Mouse (Mus musculus) forebrain, embryonic 16.5 days (tissue): ENCODE data around the gene Spint4. TPM values are rescaled to one million over a fixed set of nuclear protein-coding genes. Genes with fewer than 3 reads are reported as not detected.

Experiments used
- ATAC-seq: fragments of 200-750 bp; cut with Nextera tagmentation; 2 replicates; pipeline ENCODE4 v1.8.0; 2017; ENCODE audit warnings: mild to moderate bottlenecking, moderate library complexity
- H3K27ac ChIP-seq: fragments of 300-500 bp; sonication (generic); 2 replicates; pipeline ENCODE4 v1.5.1; 2014; ENCODE audit warnings: low read length, control low read depth
- H3K27me3 ChIP-seq: fragments of 300-500 bp; sonication (generic); replicated peaks from 2 replicates; pipeline ENCODE4 v1.6.1; 2014; ENCODE audit warnings: low read length; ENCODE audit not compliant: control insufficient read depth, insufficient read depth
- H3K36me3 ChIP-seq: fragments of 300-500 bp; sonication (generic); 2 replicates; pipeline ENCODE4 v1.6.1; 2014; ENCODE audit not compliant: control insufficient read depth, insufficient read depth
- H3K4me1 ChIP-seq: fragments of 300-500 bp; sonication (generic); replicated peaks from 2 replicates; pipeline ENCODE4 v1.6.1; 2014; ENCODE audit warnings: low read length; ENCODE audit not compliant: control insufficient read depth, insufficient read depth
- H3K4me2 ChIP-seq: fragments of 300-500 bp; sonication (generic); 2 replicates; pipeline ENCODE4 v1.6.1; 2014; ENCODE audit warnings: mild to moderate bottlenecking, low read length, control low read depth
- H3K4me3 ChIP-seq: fragments of 300-500 bp; sonication (generic); replicated peaks from 2 replicates; pipeline ENCODE4 v1.5.1; 2014; ENCODE audit warnings: mild to moderate bottlenecking, low read length, control low read depth
- H3K9ac ChIP-seq: fragments of 300-500 bp; sonication (generic); replicated peaks from 2 replicates; pipeline ENCODE4 v1.6.1; 2014; ENCODE audit warnings: low read depth, low read length, control low read depth
- H3K9me3 ChIP-seq: fragments of 300-500 bp; sonication (generic); 2 replicates; pipeline ENCODE4 v1.6.1; 2016; ENCODE audit warnings: low read length; ENCODE audit not compliant: control insufficient read depth
- WGBS: fragments of 180-500 bp; shearing (Covaris S2); extraction: QIAGEN DNeasy Blood & Tissue Kit; methylation state at CpG from one replicate; pipeline ENCODE4 v1.1.7; 2014; 5-methylcytosine and 5-hydroxymethylcytosine counted together
- polyA plus RNA-seq: library from polyadenylated mRNA; unstranded; fragments of >200 nt; fragmentation: Nextera tagmentation; extraction: Ambion mirVana; gene quantifications from 2 replicates; pipeline ENCODE4 v1.2.1, GENCODE M21; 2015

The Spint4 gene
- polyA plus RNA-seq, 1 experiment from 2014 or later, result not detected

- WGBS, result 22% methylated on average over 19 of the region's 19 CpGs
- Histone ChIP-seq H3K9me3 (no peaks in the 10 kb centered on the region), H3K4me2 (peak overlapping the region; percentile 43), H3K27me3 (no peaks in the 10 kb centered on the region), H3K9ac (no peak overlapping the region), H3K27ac (no peak overlapping the region), H3K4me1 (peaks cover 3% of the 10 kb centered on the region; the same call in 1 of the 2 replicates), H3K4me3 (peak overlapping the region; percentile 31), H3K36me3 (no peaks in the 10 kb centered on the region)
- ATAC-seq, result peak; percentile 38; the same call in 1 of the 2 replicates
Measured at GRCm38 (mm10) chr2:164678848-164679625, 19.3 kb upstream of the Spint4 start.

- no peaks in the 10 kb centered on the region for H3K36me3 ChIP-seq
- no peak overlapping the region for H3K4me3 ChIP-seq
- H3K27me3 ChIP-seq, result no peaks in the 10 kb centered on the region
- WGBS, result 73% methylated on average over 3 of the region's 3 CpGs
- no peaks in the 10 kb centered on the region for H3K9me3 ChIP-seq
- no peak overlapping the region for H3K27ac ChIP-seq
- no peak overlapping the region for H3K4me2 ChIP-seq
- peaks cover 3% of the 10 kb centered on the region; the same call in 1 of the 2 replicates for H3K4me1 ChIP-seq
- ATAC-seq, result no peak
- no peak overlapping the region for H3K9ac ChIP-seq
Measured at GRCm38 (mm10) chr2:164679906-164680305, 18.4 kb upstream of the Spint4 start.

GRCm38 (mm10) chr2:164684807-164685206 is 13.5 kb upstream of the Spint4 start, which contains the start of gene Wfdc13:
Wfdc13 (plus strand) TSS chr2:164685107.
- H3K27ac ChIP-seq, result no peak within 1 kb of the TSS
- no peak within 1 kb of the TSS for H3K4me3 ChIP-seq
- no peaks in the 10 kb centered on the region for H3K9me3 ChIP-seq
- no peaks in the 10 kb centered on the region; the same call in 1 of the 2 replicates for H3K27me3 ChIP-seq
- H3K9ac ChIP-seq, result no peak within 1 kb of the TSS
- H3K36me3 ChIP-seq, result no peaks in the 10 kb centered on the region
- no peaks in the 10 kb centered on the region for H3K4me1 ChIP-seq
- H3K4me2 ChIP-seq, result no peak within 1 kb of the TSS
- 66% methylated on average over 3 of the region's 3 CpGs for WGBS
- ATAC-seq, result no peak

GRCm38 (mm10) chr2:164700959-164701358 is 2.7 kb downstream of the Spint4 start:
- Histone ChIP-seq H3K4me2 (no peak overlapping the region), H3K9ac (no peak overlapping the region), H3K9me3 (no peaks in the 10 kb centered on the region), H3K4me1 (no peaks in the 10 kb centered on the region), H3K36me3 (no peaks in the 10 kb centered on the region), H3K4me3 (no peak overlapping the region), H3K27me3 (no peaks in the 10 kb centered on the region), H3K27ac (no peak overlapping the region)
- 83% methylated on average over 5 of the region's 5 CpGs for WGBS
- ATAC-seq, result no peak

- H3K4me3 ChIP-seq, result no peak overlapping the region
- no peaks in the 10 kb centered on the region for H3K36me3 ChIP-seq
- ATAC-seq, result no peak
- no peaks in the 10 kb centered on the region for H3K27me3 ChIP-seq
- H3K9ac ChIP-seq, result no peak overlapping the region
- no peaks in the 10 kb centered on the region for H3K9me3 ChIP-seq
- H3K4me1 ChIP-seq, result no peaks in the 10 kb centered on the region
- H3K27ac ChIP-seq, result no peak overlapping the region
- no peak overlapping the region for H3K4me2 ChIP-seq
- WGBS, result 92% methylated on average over 5 of the region's 5 CpGs
Measured at GRCm38 (mm10) chr2:164701761-164702160, 3.5 kb downstream of the Spint4 start.

GRCm38 (mm10) chr2:164704235-164704634 is 5.9 kb downstream of the Spint4 start:
- H3K4me1 ChIP-seq, result no peaks in the 10 kb centered on the region
- no peaks in the 10 kb centered on the region for H3K36me3 ChIP-seq
- WGBS, result 86% methylated on average over 5 of the region's 5 CpGs
- H3K9ac ChIP-seq, result no peak overlapping the region
- no peak for ATAC-seq
- H3K4me3 ChIP-seq, result no peak overlapping the region
- no peaks in the 10 kb centered on the region for H3K27me3 ChIP-seq
- H3K9me3 ChIP-seq, result no peaks in the 10 kb centered on the region
- H3K27ac ChIP-seq, result no peak overlapping the region
- H3K4me2 ChIP-seq, result no peak overlapping the region

- Histone ChIP-seq H3K27me3 (no peaks in the 10 kb centered on the region), H3K9ac (no peak overlapping the region), H3K9me3 (no peaks in the 10 kb centered on the region), H3K36me3 (no peaks in the 10 kb centered on the region), H3K4me3 (no peak overlapping the region), H3K4me1 (no peaks in the 10 kb centered on the region), H3K27ac (no peak overlapping the region), H3K4me2 (no peak overlapping the region)
- no peak for ATAC-seq
- WGBS, result 91% methylated on average over 6 of the region's 6 CpGs
Measured at GRCm38 (mm10) chr2:164705328-164705727, 7.0 kb downstream of the Spint4 start.

- WGBS, result 89% methylated on average over 14 of the region's 14 CpGs
- no peak overlapping the region for H3K4me3 ChIP-seq
- H3K36me3 ChIP-seq, result no peaks in the 10 kb centered on the region
- H3K4me2 ChIP-seq, result no peak overlapping the region
- H3K9me3 ChIP-seq, result no peaks in the 10 kb centered on the region
- no peak overlapping the region for H3K27ac ChIP-seq
- no peaks in the 10 kb centered on the region for H3K4me1 ChIP-seq
- no peaks in the 10 kb centered on the region for H3K27me3 ChIP-seq
- ATAC-seq, result no peak
- H3K9ac ChIP-seq, result no peak overlapping the region
Measured at GRCm38 (mm10) chr2:164705991-164706390, 7.7 kb downstream of the Spint4 start.

- Histone ChIP-seq H3K9ac (no peak within 1 kb of the TSS), H3K36me3 (no peaks in the 10 kb centered on the region), H3K27me3 (no peaks in the 10 kb centered on the region), H3K9me3 (no peaks in the 10 kb centered on the region), H3K4me2 (no peak within 1 kb of the TSS), H3K4me3 (no peak within 1 kb of the TSS), H3K27ac (no peak within 1 kb of the TSS), H3K4me1 (no peaks in the 10 kb centered on the region)
- WGBS, result 74% methylated on average over 6 of the region's 6 CpGs
- ATAC-seq, result no peak
Measured at GRCm38 (mm10) chr2:164715005-164715404, 16.7 kb downstream of the Spint4 start, which contains the start of gene Spint5. Spint5 (plus strand) TSS chr2:164715305.
